Mouse (Mus musculus): ENCODE data around the gene Gng7.
"Not testable (repeated sequence)": the region's sequence is repeated elsewhere in the genome, so short reads cannot be mapped to it uniquely, and the experiment has no call there.

Gng7 gene

DNA sequence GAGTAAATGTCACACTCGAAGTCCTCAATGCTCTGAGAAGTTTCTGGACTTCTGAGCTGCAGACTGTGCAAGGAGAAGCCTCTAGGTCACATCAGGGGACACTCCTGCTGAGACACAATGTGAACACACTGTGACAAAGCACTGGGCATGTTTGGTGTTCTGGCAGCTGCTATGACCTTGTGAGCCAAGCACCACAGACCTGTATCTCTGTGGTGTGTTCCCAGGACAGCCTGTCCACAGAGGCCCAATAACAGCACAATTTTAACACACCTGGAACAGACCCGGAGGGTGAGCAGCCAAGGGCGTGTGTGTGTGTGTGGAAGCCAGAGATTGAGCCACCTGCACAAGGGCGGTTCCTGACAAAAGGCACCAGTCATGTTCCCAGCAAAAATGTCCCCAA is 20.1 kb downstream of the Gng7 start:
- DNase-seq = no peak

DNA sequence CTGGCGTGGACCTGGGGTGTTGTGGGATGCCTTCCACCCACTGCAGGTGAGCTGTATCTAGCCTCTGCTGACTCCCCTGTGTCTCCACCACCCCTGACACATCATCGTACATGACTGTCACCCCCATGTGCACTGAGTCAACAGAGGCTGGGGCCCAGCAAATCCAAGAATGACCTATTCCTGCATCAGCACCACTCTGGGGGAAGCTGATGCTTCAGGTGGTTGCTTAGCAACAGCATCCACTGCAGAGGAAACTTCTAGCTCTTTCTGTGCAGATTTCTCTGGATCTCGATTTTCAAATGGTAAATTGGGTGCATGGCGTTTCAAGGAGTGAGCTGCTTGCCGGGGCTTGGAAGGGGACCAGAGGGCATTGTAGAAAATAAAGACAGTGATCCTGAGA is 21.5 kb downstream of the Gng7 start:
- no peak for DNase-seq

DNA sequence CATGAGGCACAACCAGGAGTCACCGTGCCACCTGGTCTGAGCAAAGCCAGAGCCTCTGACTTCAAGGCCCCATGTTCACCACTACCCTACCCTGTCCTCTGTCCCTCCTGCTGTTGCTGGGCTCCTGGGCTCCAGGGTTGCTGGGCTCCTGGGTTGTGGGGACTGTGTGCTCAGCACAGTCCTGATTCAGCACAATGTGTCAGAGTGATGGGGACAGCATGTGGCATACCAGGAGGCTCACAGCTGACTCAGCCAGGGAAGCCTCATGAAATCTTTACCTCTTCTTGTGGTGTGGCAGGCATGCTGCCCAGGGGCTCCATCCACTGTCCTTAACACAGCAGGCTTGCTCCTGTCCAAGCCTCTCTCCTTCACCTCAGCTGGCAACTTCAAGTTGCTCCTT is 22.8 kb downstream of the Gng7 start:
- no peak for DNase-seq

DNA sequence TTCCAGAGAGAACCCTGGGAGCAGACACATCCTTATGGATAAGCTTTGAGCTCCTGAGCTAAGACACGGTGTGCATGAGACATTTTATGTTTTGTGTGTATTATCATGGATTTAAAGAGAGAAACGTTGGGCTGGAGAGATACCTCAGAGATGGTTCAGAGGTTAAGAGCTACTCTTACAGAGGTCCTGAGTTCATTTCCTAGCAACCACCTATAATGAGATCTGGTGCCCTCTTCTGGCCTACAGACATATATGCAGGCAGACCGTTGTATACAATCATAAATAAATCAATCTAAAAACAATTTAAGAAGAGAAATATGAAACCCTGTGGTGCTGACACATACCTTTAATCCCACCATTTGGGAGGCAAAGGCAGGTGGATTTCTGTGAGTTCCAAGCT is 23.7 kb downstream of the Gng7 start:
- DNase-seq = no peak

DNA sequence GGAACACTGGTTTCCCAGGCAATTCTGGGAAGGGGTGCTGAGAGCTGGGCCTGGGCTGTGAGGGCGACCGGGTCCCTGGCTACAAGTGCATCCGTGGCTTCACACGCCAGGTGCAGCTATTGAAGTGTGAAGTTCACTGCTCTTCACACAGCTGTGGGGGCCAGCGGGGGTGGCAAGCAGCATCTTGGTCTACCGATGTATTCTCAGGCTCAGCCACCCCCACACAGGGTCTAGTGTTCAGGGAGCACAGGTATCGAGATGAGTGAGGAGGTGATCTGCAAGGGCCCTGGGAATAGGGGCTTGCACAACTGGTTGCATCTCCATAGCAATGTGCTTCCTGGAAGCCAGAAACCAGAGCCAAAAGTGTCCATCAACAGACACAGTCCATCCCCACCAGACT is 24.3 kb downstream of the Gng7 start:
- no peak for DNase-seq

DNA sequence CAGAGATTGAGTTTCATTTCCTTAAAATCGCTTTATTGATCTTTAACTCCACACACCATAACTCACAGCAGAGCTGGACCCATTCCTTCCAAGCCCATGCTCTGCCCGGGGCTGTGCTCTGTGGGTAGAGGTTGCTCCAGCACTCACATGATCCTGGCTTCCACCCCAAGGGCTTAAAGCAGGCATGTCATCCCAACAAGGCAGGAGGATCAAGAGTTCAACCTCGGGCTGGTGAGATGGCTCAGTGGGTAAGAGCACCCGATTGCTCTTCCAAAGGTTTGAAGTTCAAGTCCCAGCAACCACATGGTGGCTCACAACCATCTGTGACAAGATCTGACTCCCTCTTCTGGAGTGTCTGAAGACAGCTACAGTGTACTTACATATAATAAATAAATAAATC is 24.9 kb downstream of the Gng7 start:
- not testable (repeated sequence) for DNase-seq

DNA sequence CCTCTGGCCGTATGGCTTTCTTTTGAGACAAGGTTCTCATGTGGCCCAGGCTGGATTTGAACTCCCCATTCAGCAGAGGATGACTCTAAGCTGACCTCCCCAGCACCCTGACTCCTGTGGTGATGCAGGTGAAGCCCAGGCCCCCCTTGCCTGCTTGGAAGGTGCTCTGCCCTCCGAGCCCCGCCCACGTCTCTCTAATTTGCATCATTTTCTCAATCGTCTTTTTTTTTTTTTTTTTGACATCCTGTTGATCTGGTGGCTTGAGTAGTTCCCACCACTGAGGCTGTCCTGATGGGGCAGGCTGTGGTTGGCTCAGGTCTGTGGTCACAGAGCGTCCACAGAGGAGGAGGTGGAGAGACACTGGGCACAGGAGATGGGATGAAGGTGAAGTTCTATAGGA is 25.3 kb downstream of the Gng7 start:
- no peak for DNase-seq

DNA sequence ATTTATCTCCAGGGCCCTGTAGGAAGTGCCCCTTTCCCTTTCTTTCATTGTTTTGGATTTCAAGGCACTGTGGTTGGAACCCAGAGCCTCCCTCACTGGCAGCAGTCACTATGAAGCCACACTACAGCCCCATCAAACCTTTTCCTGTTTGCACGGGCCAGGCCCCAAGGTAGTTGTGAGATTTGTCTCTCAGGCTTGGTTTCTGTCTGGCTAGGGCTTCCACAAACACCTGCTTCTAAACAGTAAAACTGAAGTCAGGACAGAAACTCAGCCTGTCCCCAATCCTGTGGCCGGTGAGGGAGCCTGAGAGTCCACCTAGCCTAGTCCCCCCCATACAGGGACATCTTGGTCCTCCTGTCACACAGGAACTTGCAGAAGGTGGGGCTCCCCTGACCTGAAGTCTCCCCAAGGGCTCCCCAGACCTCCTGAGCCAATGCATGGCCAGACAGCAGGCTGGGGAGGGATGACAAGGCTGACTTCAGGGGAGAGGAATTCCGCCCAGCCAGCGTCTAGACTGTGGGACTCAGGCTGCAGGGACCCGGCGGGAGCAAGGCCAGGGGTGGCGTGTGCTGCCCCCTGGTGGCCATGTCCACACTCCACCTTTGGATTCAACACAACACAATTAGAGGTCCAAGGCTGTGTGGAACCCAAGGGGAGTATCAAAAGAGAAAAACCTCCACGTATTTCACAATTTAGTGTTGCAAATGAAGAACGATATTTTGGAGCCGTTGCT is 26.9 kb downstream of the Gng7 start:
- peak; percentile 70 for DNase-seq

DNA sequence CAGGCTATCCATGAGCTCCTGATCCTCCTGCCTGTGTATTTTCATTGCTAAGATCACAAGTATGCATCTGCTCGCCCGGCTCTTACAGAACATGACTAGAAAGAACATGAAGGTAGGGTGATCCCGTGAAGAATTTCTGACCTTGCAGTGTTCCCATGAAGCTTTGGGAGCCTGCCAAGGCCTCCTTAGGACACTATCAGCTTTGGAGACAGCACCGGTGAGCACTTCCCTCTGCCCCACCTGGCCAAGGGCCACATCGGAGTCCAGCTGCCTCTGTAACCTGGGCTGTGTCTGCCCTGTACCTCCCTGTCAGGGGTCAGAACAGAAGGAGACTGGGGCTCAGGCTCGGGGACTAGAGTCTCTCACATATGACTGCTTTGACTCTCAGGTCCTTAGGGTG is 28.0 kb downstream of the Gng7 start:
- DNase-seq = no peak

DNA sequence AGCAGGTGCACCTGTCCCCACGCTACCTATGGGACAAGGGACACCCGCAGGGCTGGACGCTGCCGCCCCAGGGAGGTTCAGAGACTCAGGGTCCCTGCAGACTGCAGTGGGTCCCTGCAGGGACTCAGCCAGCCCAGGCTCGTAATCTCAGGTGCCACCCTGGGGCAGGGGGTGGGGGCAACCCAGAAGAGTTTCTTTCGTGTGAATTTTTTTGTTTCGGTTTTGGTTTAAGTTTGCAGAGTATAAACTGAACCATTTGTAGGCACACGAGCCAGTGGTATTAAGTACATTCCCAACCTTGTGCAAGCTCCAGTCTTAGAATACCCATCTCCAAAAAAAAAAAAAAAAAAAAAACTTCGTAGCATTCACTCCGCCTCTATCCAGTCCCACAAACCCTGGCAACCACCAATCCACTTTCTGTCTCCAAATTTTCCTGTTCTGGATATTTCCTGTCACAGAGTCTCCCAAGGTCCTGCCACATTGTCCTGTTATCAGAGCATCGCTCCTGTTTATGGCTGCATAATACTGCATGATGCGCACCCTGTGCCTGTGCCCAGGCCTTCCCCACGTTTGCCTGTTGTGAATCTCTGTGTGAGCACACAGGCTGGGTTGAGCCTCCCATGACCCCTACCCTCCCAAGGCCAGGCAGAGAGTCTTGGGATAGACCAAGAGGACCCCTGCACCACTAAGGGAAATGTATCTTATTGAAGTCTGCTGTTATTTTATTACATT is 28.6 kb downstream of the Gng7 start:
- no peak for DNase-seq

DNA sequence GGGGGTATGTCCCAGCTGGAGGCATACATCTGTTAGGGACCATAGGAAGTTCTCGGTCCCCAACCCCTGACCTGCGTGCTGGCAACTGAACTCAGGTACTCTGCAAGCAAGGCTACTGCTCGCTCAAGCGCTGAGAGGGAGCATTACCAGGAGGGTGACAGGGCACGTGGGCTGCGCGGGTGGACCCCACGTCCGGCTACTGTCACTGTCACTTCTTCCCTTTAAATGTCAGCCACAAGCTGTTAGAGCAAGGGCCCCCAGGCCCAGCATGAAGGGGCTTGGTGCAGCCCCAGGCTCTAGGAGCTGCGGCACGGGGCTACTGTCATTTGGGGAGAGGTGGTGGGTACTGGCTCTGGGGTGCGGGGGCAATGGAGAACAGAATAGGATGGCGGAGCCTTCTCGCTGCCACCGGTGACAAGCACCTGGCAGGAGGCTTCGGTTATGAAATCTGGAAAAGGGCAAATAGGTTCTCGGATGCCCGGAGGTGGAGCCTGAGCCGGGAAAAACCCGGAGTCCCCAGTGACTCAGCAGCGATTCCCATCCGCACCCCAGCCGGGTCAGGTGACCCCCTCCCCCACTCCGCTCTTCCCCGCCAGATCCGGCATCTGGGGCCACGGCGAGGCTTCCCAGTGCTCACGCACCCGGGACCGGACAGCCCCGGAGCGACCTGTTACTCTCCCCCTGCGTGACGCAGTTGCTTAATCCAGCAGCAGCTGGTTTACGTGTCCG is 29.3 kb downstream of the Gng7 start:
- DNase-seq = peak; percentile 57

DNA sequence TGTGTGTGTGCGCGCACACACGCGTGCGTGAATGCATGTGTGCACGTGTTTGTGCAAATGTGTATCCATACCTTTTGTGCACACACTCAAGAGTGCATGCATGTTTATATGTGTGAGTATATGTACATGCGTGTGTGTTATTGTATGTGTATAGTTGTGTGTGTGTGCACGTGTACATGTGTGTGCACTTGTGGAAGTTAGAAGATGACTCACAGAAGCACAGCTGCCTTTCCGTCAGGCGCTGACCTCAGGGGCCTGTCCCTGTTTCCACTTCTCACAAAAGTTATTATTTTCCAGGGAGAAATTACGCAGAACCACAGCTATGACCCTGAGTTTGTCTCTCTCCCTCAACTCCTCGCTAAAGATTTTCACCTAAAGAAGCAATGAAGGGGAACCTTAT is 30.5 kb downstream of the Gng7 start:
- DNase-seq = no peak

DNA sequence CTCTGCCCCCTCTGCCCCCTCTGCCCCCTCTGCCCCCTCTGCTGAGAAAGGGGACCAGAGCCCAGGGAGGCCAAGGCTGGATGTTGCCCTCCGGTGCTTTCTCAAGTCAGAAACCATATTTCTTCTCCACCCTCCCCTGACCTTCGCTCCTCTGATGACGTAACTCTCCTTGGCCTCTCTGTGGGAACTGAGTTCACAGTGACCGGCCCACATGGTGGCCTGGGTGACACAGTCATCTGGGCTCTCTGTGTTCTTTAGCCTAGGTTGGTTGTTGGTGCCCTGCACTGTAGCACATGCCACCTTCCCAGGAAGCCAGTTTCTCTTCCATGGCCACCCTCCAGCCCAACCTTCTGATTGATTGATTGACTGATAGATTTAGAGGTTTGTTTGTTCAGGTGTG is 32.4 kb downstream of the Gng7 start:
- DNase-seq = no peak

DNA sequence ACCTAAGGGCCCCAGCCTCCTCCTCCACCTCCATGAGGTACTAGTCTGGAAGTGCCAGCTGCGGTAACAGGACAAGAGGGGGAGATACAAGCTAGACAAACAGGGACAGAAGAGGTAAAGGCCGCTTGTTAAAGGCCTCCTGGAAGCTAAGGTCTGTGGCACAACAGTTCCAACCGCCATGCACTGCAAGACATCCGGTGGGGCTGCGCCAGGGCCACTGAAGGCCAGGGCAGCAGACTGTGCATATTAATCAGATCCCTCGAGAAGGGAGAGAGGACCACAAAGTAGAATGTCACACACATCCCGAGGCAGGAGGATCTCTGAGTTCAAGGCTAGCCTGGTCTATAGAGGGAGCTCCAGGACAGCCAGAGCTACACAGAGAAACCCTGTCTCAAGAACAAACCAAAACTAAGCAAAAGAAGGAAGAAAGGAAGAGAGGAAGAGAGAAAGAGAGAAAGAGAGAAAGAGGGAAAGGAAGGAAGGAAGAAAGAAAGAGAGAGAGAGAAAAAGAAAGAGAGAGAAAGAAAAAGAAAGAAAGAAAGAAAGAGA is 33.1 kb downstream of the Gng7 start:
- DNase-seq = no peak

DNA sequence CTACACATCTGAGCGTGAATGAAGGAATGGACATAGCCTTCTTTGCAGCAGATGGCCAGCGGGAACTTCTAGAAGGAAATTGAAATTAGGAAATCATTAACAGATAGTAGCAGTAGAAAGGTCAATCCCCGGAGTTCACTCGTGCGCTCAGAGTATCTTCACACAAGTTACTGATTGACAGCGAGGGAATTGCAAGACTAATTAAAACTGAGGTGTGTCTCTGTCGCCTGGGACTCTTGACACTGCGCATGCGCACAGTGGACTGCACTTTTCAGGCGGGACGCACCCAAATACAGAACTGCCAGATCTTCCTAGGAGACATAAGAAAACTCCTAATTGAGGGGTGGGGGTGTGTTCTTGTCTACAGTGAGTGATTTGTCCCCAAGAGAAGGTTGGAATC is 39.3 kb downstream of the Gng7 start:
- no peak for DNase-seq

DNA sequence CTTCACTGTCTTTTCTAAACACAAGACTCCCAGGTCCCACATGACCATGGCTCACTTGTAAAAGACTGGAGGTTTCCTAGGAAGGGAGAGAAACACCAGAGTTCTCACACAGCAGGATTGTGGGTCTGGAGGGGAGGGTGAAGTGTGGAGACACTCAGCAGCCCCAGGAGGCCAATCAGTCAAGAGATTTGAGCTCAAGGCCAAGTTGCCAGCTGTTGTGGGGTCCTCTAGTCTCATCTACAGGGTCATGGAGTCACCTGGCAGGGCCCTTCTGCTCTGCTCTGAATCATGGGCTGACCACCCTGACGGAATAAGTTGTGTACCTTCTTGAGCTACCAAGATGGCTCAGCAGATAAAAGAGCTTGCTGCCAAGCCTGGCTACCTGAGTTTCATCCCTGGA is 41.0 kb downstream of the Gng7 start:
- no peak for DNase-seq

DNA sequence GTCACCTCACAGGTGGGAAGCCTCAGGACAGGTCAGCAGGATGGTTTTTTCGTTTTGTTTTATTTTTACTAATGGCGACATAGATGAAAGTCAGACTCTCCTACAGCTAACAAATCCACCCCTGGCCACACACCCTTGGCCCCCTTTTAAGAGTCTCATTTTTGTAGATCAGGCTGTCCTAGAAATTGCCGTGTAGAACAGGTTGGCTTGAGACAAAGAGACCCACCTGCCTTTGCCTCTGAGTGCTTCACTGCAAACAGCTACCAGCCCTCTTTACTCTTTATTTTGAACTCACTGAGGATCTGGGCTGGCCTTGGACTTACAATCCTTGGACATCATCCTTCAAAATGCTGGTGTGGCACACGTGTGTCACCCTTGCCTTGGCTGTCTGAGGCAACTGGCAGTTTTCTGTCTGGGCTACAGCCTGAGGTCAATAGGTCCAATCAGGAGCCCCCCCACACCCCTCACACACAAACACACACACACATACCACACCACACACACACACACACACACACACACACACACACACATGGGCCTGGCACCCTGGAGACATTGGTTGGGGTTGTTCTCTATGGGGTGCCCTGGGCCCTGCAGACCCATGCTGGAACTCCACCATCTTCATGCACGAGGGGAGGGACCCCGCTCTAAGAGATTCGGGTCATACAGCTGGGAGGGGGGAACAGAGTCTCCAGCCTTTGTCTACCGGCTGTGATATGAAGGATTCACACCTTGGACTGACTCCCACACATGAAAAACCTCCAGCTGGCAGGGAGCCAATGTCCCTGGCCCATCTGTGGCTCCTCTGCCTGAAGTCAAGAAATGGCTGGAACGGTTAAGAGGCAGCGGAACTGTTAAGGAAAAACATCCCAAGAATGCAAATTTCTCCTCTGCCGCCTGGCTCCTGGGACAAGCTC is 42.4 kb downstream of the Gng7 start:
- no peak for DNase-seq

DNA sequence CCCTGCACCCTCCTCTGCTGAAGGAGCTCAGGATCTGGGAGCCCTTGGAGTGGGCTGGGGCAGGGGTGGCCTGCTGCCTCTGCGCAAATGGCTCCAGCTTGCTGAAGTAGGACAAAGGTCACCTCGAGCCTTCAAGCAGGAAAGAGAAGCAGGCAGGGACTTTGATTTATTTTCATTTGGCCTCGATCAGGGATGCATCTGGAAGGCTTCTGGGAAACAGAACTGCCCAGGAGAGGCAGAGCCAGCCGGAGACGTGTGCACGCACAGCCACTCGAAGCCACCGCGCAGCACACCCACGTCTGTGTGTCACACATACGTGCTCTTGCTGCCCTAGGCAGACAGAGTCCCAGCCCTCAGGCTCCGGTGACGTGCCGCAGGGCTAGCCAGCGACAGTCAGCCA is 43.2 kb downstream of the Gng7 start:
- DNase-seq = no peak

DNA sequence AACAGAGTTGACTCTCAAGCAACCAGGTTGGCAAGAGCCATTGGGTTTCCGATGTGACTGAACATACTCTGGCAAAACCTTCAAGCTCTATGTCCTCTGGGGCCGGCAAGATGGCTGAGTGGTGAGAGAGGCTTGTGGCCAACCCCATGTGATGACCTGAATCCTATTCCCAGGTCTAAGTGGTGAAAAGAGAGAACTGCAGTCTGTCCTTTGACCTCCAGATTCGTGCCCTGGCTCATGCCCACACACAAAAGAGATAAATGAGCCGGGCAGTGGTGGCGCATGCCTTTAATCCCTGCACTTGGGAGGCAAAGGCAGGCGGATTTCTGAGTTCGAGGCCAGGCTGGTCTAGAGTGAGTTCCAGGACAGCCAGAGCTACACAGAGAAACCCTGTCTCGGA is 44.6 kb downstream of the Gng7 start:
- no peak for DNase-seq

DNA sequence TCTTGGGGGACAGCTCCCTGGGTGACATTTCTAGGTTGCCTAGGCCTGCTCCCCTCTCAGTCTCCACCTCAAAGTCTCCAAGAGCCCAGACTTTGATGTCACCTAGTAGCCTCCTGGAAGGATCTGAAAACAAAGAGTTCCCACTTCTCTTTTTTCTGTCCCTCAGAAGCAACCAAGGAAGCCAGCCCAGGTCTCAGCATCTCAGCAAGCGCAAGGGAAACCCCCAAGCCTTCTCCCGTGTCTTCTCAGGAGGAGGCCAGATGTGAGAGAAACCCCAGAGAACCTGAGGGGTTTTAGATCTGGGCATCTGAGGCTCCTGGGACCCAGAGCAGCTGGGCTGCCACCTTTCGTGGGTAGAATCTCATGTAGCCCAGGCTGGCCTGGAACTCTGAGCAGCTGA is 45.4 kb downstream of the Gng7 start:
- DNase-seq = no peak

DNA sequence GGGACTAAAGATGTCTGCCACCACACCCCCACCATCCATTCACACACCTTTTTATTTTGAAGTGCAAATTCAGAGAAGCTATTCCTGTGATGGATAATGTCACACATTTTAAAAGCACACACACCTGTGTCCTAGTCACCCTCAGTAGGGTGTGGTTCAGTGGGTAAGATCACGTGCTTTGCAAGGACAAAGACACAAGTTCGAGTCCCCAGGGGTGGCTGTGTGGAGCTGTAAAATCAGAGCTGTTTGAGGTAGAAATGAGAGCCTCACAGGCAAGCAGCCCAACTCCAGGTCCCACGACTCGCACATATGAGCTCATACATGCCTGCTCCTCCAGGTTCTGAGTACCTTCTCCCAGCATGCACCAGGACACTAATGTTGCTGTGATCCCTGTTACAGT is 46.6 kb downstream of the Gng7 start:
- DNase-seq = no peak

DNA sequence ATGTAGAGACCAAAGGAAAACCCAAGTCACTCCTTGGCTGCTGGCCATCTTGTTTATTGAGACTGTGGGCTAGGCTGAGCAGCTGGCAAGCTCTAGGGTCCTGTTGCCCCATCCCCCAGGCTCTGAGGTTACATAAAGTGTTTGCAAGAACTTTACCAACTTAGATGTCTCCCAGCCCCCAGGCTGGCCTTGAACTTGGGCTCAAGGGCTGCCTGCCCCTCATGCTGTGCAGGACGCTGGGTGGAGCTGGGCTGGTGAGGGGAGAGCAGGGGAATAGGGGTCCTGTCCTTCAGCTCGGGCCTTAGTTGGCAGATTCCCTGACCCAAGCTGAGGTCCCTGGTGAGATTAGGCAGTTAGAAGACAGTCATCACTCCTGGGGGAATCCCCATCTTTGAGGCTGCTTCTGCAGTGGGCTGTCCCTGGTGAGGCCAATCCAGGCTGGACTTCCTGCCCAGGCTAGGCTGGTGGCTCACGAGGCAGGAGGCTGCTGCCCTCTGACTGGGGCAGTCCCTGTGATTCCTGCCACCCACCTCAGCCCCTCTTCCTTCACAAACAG is 47.6 kb downstream of the Gng7 start:
- no peak for DNase-seq

Data from right cerebral cortex, adult 18-20 months (tissue).